In genomic region chr5:106831401-106831800, GRCm38 (mm10) we compare ENCODE assay signal across 20 mouse cellular contexts.
DNase-seq lines count a peak whose midpoint lies in the region; ATAC-seq lines count a peak whose summit lies in the region.
"Had no signal": no experiment of that assay in that cellular context is flagged by ENCODE, and none has a peak within 500 bp of the region (broad histone marks: within the 10 kb centered on the region; RNA-seq: fewer than 3 reads in every experiment).

No protein-coding gene starts in this region.

- no peaks in the 10 kb centered on the region; the same call in 1 of the 2 replicates for H3K4me1 ChIP-seq in limb, embryonic 15.5 days
- H3K4me1 ChIP-seq in limb, embryonic 10.5 days = peaks cover 20% of the 10 kb centered on the region
- H3K4me1 ChIP-seq in embryonic facial prominence, embryonic 11.5 days (ENCODE audit: control insufficient read depth, insufficient read depth, low read length) = no peaks in the 10 kb centered on the region
- H3K4me1 ChIP-seq in hindbrain, embryonic 13.5 days (replicated peaks) = peaks cover 3% of the 10 kb centered on the region
- H3K4me1 ChIP-seq: intestine, embryonic 15.5 days had no signal

- no peaks in the 10 kb centered on the region for H3K36me3 ChIP-seq in limb, embryonic 15.5 days
- no peaks in the 10 kb centered on the region for H3K36me3 ChIP-seq in limb, embryonic 10.5 days
- H3K36me3 ChIP-seq in embryonic facial prominence, embryonic 11.5 days (replicated peaks; ENCODE audit: control insufficient read depth, insufficient read depth, low read depth, low read length) = no peaks in the 10 kb centered on the region
- no peaks in the 10 kb centered on the region for H3K36me3 ChIP-seq in hindbrain, embryonic 13.5 days
- H3K36me3 ChIP-seq: embryonic facial prominence, embryonic 12.5 days; heart, embryonic 10.5 days; intestine, embryonic 15.5 days had no signal

- H3K27me3 ChIP-seq in limb, embryonic 15.5 days = peaks cover 6% of the 10 kb centered on the region; the same call in 1 of the 2 replicates
- H3K27me3 ChIP-seq in limb, embryonic 10.5 days (ENCODE audit: low read depth, poor library complexity, severe bottlenecking) = no peaks in the 10 kb centered on the region
- no peaks in the 10 kb centered on the region; the same call in 1 of the 2 replicates for H3K27me3 ChIP-seq in embryonic facial prominence, embryonic 11.5 days (ENCODE audit: control insufficient read depth, insufficient read depth, low read length)
- H3K27me3 ChIP-seq in hindbrain, embryonic 13.5 days = no peaks in the 10 kb centered on the region
- H3K27me3 ChIP-seq: embryonic facial prominence, embryonic 12.5 days; intestine, embryonic 15.5 days had no signal

- 0 out of 2 replicates have a peak overlapping the region, but pooled peaks have one; percentile 11 for H3K27ac ChIP-seq in limb, embryonic 15.5 days
- H3K27ac ChIP-seq in limb, embryonic 10.5 days = no peak overlapping the region
- no peak overlapping the region for H3K27ac ChIP-seq in embryonic facial prominence, embryonic 11.5 days (replicated peaks; ENCODE audit: low read depth, low read length)
- H3K27ac ChIP-seq in hindbrain, embryonic 13.5 days = no peak overlapping the region
- H3K27ac ChIP-seq: embryonic facial prominence, embryonic 12.5 days; gastrocnemius, adult 2 months; heart, embryonic 10.5 days; hindbrain, embryonic 14.5 days; intestine, embryonic 15.5 days had no signal

- WGBS in limb, embryonic 15.5 days = 40% methylated on average over 6 of the region's 6 CpGs
- 68% methylated on average over 6 of the region's 6 CpGs for WGBS in limb, embryonic 10.5 days
- WGBS in embryonic facial prominence, embryonic 11.5 days = 57% methylated on average over 6 of the region's 6 CpGs
- 83% methylated on average over 6 of the region's 6 CpGs for WGBS in hindbrain, embryonic 13.5 days

- no peak overlapping the region for H3K4me3 ChIP-seq in limb, embryonic 15.5 days
- no peak overlapping the region for H3K4me3 ChIP-seq in limb, embryonic 10.5 days
- no peak overlapping the region for H3K4me3 ChIP-seq in embryonic facial prominence, embryonic 11.5 days (ENCODE audit: low read depth, low read length)
- no peak overlapping the region for H3K4me3 ChIP-seq in hindbrain, embryonic 13.5 days
- H3K4me3 ChIP-seq: embryonic facial prominence, embryonic 12.5 days; gastrocnemius, adult 2 months; heart, embryonic 10.5 days; intestine, embryonic 15.5 days had no signal

- H3K4me2 ChIP-seq in limb, embryonic 15.5 days = no peak overlapping the region
- H3K4me2 ChIP-seq in embryonic facial prominence, embryonic 11.5 days (ENCODE audit: low read depth, low read length) = no peak overlapping the region
- no peak overlapping the region for H3K4me2 ChIP-seq in hindbrain, embryonic 13.5 days
- H3K4me2 ChIP-seq: embryonic facial prominence, embryonic 12.5 days; hindbrain, embryonic 14.5 days; intestine, embryonic 15.5 days had no signal

- no peak for DNase-seq in limb, embryonic 10.5 days (ENCODE audit: low spot score)
- DNase-seq in embryo, embryonic 10.5 days (ENCODE audit: low spot score) = peak; percentile 17
- peak; percentile 46 for DNase-seq in embryonic facial prominence, embryonic 11.5 days (ENCODE audit: low spot score)
- DNase-seq in retina, embryonic 14.5 days (ENCODE audit: low spot score) = no peak
- DNase-seq in kidney, adult 8-10 months = no peak
- DNase-seq: adrenal gland, adult 8-10 months; adrenal gland, postnatal 36 days; cerebellum, adult 2 months; cerebellum, postnatal 10 days; gastrocnemius, adult 2 months; gastrocnemius, postnatal 25 days; heart, adult 18-20 months; heart, postnatal 10 days had no signal

- H3K9me3 ChIP-seq in limb, embryonic 15.5 days = no peaks in the 10 kb centered on the region
- H3K9me3 ChIP-seq in limb, embryonic 10.5 days (replicated peaks) = no peaks in the 10 kb centered on the region
- H3K9me3 ChIP-seq in embryonic facial prominence, embryonic 11.5 days (replicated peaks; ENCODE audit: control insufficient read depth, low read length) = no peaks in the 10 kb centered on the region
- no peaks in the 10 kb centered on the region for H3K9me3 ChIP-seq in hindbrain, embryonic 13.5 days
- H3K9me3 ChIP-seq: embryonic facial prominence, embryonic 12.5 days; heart, embryonic 10.5 days; intestine, embryonic 15.5 days had no signal

- H3K9ac ChIP-seq in limb, embryonic 15.5 days = no peak overlapping the region
- H3K9ac ChIP-seq in embryonic facial prominence, embryonic 11.5 days (replicated peaks; ENCODE audit: low read length) = no peak overlapping the region
- no peak overlapping the region for H3K9ac ChIP-seq in hindbrain, embryonic 13.5 days
- H3K9ac ChIP-seq: embryonic facial prominence, embryonic 12.5 days; hindbrain, embryonic 14.5 days; intestine, embryonic 15.5 days had no signal

- no peak for ATAC-seq in limb, embryonic 15.5 days (ENCODE audit: insufficient number of reproducible peaks, low FRiP score, low TSS enrichment, low read depth)
- ATAC-seq in embryonic facial prominence, embryonic 11.5 days (replicated peaks; ENCODE audit: insufficient number of reproducible peaks, low FRiP score, low TSS enrichment, low read depth) = no peak
- no peak for ATAC-seq in hindbrain, embryonic 13.5 days (ENCODE audit: low FRiP score)
- ATAC-seq: forebrain, embryonic 14.5 days; intestine, embryonic 15.5 days had no signal

Comparison
In these comparisons a context has a peak if more than half of its experiments do, and no peak if none do; other contexts are left out.
1. DNase-seq: peak in embryo, embryonic 10.5 days (single experiment) and embryonic facial prominence, embryonic 11.5 days (single experiment); none in limb, embryonic 10.5 days (single experiment), retina, embryonic 14.5 days (single experiment) and kidney, adult 8-10 months (0 of 2).